Mouse (Mus musculus): ENCODE measurements at regions not wholly inside any gene's neighbourhood (a gene's known extent, or its start where the extent isn't known, plus 50 kb on each side); places are given as distances from the start of the nearest gene placed in this dataset.

DNA sequence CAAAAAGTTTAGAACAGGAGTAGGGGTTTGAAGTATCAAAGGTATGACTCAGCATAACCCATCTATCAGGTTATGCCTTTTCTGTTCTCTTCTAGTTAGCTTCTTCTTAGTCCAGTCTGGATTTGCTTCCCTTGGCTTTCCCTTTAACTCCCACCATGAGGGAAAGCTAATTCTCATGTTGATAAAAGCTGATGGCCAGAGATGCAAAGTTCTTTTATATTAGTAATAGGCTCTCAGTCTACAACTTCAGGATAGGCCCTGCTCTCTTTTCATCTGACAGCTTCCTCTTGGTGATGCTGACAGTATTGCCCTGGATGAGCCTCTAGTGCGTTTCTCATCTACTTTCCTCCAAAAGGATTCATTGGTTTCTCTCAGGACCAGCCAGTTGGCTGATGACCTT is 161.7 kb upstream of the Klf12 start:
- no peak overlapping the region for H3K4me2 ChIP-seq
- no peaks in the 10 kb centered on the region for H3K27me3 ChIP-seq
- no peak overlapping the region for H3K9ac ChIP-seq
- H3K9me3 ChIP-seq (replicated peaks): no peaks in the 10 kb centered on the region
- no peaks in the 10 kb centered on the region for H3K4me1 ChIP-seq (replicated peaks)
- 62% methylated on average over 1 of the region's 1 CpGs for WGBS (ENCODE audit: insufficient replicate concordance)
- H3K27ac ChIP-seq (replicated peaks): no peak overlapping the region
- no peaks in the 10 kb centered on the region for H3K36me3 ChIP-seq (replicated peaks)
- no peak overlapping the region for H3K4me3 ChIP-seq (replicated peaks)
- ATAC-seq (ENCODE audit: insufficient read depth): no peak

GRCm38 (mm10) chr14:100444848-100445247 is 160.4 kb upstream of the Klf12 start:
- WGBS (ENCODE audit: insufficient replicate concordance): 62% methylated on average over 3 of the region's 3 CpGs
- Histone ChIP-seq H3K4me2 (no peak overlapping the region), H3K9ac (no peak overlapping the region), H3K4me1 (replicated peaks) (no peaks in the 10 kb centered on the region), H3K27me3 (no peaks in the 10 kb centered on the region), H3K36me3 (replicated peaks) (no peaks in the 10 kb centered on the region), H3K27ac (replicated peaks) (no peak overlapping the region), H3K4me3 (replicated peaks) (no peak overlapping the region), H3K9me3 (replicated peaks) (no peaks in the 10 kb centered on the region)
- ATAC-seq (ENCODE audit: insufficient read depth): no peak

- Histone ChIP-seq H3K9ac (no peak overlapping the region), H3K9me3 (replicated peaks) (no peaks in the 10 kb centered on the region), H3K4me1 (replicated peaks) (no peaks in the 10 kb centered on the region), H3K27me3 (no peaks in the 10 kb centered on the region), H3K4me2 (no peak overlapping the region), H3K27ac (replicated peaks) (no peak overlapping the region), H3K36me3 (replicated peaks) (no peaks in the 10 kb centered on the region), H3K4me3 (replicated peaks) (no peak overlapping the region)
- no peak for ATAC-seq (ENCODE audit: insufficient read depth)
- 53% methylated on average over 2 of the region's 2 CpGs for WGBS (ENCODE audit: insufficient replicate concordance)
These were observed 159.6 kb upstream of the Klf12 start for GRCm38 (mm10) chr14:100444099-100444498.

DNA sequence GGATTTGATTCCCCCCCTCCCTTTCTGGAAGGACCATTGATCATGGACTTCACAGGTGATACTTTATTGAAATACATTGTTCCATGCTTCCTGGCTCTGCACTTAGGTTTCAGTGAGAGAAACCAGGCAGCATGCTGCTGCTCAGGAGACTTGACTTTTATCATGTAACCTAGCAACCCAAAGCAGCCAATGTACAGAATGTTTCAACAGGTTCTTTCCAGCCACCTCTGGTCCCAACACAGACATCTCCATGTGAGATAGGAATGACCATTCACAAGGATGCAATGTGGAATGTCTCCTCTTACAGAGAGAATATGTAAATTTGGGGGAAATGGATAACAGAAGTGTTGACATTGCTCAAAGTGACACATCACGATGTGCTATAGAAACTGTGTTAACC is 153.1 kb upstream of the Klf12 start:
- Histone ChIP-seq H3K4me3 (replicated peaks) (no peak overlapping the region), H3K9me3 (replicated peaks) (no peaks in the 10 kb centered on the region), H3K27me3 (no peaks in the 10 kb centered on the region), H3K27ac (replicated peaks) (no peak overlapping the region), H3K9ac (no peak overlapping the region), H3K36me3 (replicated peaks) (no peaks in the 10 kb centered on the region), H3K4me1 (replicated peaks) (no peaks in the 10 kb centered on the region), H3K4me2 (no peak overlapping the region)
- ATAC-seq (ENCODE audit: insufficient read depth): no peak
- WGBS (ENCODE audit: insufficient replicate concordance): 36% methylated on average over 1 of the region's 1 CpGs

DNA sequence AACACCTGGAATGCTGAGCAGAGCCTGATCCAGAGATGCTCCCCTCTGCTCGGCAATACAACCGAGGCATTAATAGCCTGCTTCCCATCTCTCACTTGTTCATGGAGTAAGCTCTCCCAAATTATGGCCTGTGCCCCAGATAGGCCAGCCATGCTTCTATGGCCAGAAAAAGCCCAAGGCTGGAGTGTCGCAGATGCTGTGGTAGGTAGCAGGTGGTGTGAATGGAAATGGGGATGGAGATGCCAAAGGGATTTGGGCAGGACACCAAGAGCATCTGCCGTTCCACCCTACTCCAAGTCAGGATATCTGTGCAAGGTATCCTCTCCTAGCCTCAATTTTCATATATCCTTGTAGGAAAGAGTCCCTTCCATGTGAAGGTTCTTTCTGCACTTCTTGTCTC is 145.2 kb upstream of the Klf12 start:
- WGBS (ENCODE audit: insufficient replicate concordance): 80% methylated on average over 4 of the region's 4 CpGs
- ATAC-seq (ENCODE audit: insufficient read depth): no peak
- Histone ChIP-seq H3K36me3 (replicated peaks) (no peaks in the 10 kb centered on the region), H3K9ac (no peak overlapping the region), H3K4me3 (replicated peaks) (no peak overlapping the region), H3K9me3 (replicated peaks) (no peaks in the 10 kb centered on the region), H3K4me1 (replicated peaks) (no peaks in the 10 kb centered on the region), H3K27me3 (no peaks in the 10 kb centered on the region), H3K27ac (replicated peaks) (no peak overlapping the region), H3K4me2 (no peak overlapping the region)

- Histone ChIP-seq H3K9ac (no peak overlapping the region), H3K9me3 (replicated peaks) (no peaks in the 10 kb centered on the region), H3K27ac (replicated peaks) (no peak overlapping the region), H3K4me3 (replicated peaks) (no peak overlapping the region), H3K4me2 (no peak overlapping the region), H3K4me1 (replicated peaks) (no peaks in the 10 kb centered on the region), H3K27me3 (no peaks in the 10 kb centered on the region), H3K36me3 (replicated peaks) (no peaks in the 10 kb centered on the region)
- WGBS (ENCODE audit: insufficient replicate concordance): 76% methylated on average over 7 of the region's 7 CpGs
- ATAC-seq (ENCODE audit: insufficient read depth): no peak
These were observed 141.9 kb upstream of the Klf12 start for GRCm38 (mm10) chr14:100426399-100426798.

GRCm38 (mm10) chr14:100423790-100424189 is 139.3 kb upstream of the Klf12 start:
- Histone ChIP-seq H3K4me2 (no peak overlapping the region), H3K27ac (replicated peaks) (no peak overlapping the region), H3K27me3 (no peaks in the 10 kb centered on the region), H3K4me3 (replicated peaks) (no peak overlapping the region), H3K9ac (no peak overlapping the region), H3K4me1 (replicated peaks) (no peaks in the 10 kb centered on the region), H3K36me3 (replicated peaks) (no peaks in the 10 kb centered on the region), H3K9me3 (replicated peaks) (no peaks in the 10 kb centered on the region)
- ATAC-seq (ENCODE audit: insufficient read depth): no peak
- 36% methylated on average over 4 of the region's 4 CpGs for WGBS (ENCODE audit: insufficient replicate concordance)

GRCm38 (mm10) chr14:100421666-100422065 is 137.2 kb upstream of the Klf12 start:
- no peaks in the 10 kb centered on the region for H3K36me3 ChIP-seq (replicated peaks)
- H3K4me1 ChIP-seq (replicated peaks): no peaks in the 10 kb centered on the region
- no peak for ATAC-seq (ENCODE audit: insufficient read depth)
- no peak overlapping the region for H3K4me2 ChIP-seq
- H3K4me3 ChIP-seq (replicated peaks): no peak overlapping the region
- H3K9ac ChIP-seq: no peak overlapping the region
- H3K27me3 ChIP-seq: no peaks in the 10 kb centered on the region
- WGBS (ENCODE audit: insufficient replicate concordance): 57% methylated on average over 4 of the region's 4 CpGs
- no peaks in the 10 kb centered on the region for H3K9me3 ChIP-seq (replicated peaks)
- H3K27ac ChIP-seq (replicated peaks): no peak overlapping the region

DNA sequence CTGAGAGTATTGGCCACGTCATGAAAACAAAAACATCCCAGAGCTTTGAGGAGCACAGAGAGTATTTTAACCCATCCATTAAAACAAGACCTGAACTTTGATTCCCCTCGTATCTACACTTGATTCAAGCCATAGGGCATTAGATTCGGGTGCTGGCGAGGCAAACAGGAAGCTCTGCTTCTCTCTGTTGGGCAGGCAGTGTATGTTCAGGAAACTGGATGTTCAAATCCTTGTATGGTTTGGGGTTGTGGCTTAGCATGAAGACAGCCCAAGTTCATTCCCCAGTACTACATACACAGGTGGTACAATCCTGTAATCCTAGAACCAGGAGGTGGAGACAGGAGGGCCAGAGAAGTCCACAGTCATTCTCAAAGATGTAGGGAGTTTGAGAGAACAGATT is 130.6 kb upstream of the Klf12 start:
- no peak for ATAC-seq (ENCODE audit: insufficient read depth)
- Histone ChIP-seq H3K9me3 (replicated peaks) (no peaks in the 10 kb centered on the region), H3K4me2 (no peak overlapping the region), H3K4me1 (replicated peaks) (no peaks in the 10 kb centered on the region), H3K27me3 (no peaks in the 10 kb centered on the region), H3K9ac (no peak overlapping the region), H3K36me3 (replicated peaks) (no peaks in the 10 kb centered on the region), H3K27ac (replicated peaks) (no peak overlapping the region), H3K4me3 (replicated peaks) (no peak overlapping the region)
- WGBS (ENCODE audit: insufficient replicate concordance): 34% methylated on average over 4 of the region's 4 CpGs

DNA sequence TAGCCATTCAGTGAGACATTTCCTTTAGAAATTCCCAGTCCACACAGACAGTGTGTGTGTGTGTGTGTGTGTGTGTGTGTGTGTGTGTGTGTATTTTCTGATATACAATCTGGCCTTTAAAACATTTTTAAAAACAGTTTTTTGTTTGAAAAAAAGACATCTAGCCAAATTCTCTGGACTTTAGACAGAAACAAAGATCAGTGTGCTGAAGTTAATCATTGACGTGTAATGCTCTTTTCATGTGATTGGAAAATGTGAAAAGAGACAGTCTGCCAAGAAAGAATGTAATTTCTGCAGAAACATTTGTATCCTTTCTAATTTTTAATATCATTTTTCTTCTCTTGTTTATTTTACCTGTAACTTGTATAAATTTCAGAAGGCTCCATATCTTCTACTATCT is 127.7 kb upstream of the Klf12 start:
- Histone ChIP-seq H3K4me1 (replicated peaks) (no peaks in the 10 kb centered on the region), H3K4me3 (replicated peaks) (no peak overlapping the region), H3K36me3 (replicated peaks) (no peaks in the 10 kb centered on the region), H3K4me2 (no peak overlapping the region), H3K9me3 (replicated peaks) (no peaks in the 10 kb centered on the region), H3K27ac (replicated peaks) (no peak overlapping the region), H3K9ac (no peak overlapping the region), H3K27me3 (no peaks in the 10 kb centered on the region)
- 65% methylated on average over 1 of the region's 1 CpGs for WGBS (ENCODE audit: insufficient replicate concordance)
- ATAC-seq (ENCODE audit: insufficient read depth): no peak

DNA sequence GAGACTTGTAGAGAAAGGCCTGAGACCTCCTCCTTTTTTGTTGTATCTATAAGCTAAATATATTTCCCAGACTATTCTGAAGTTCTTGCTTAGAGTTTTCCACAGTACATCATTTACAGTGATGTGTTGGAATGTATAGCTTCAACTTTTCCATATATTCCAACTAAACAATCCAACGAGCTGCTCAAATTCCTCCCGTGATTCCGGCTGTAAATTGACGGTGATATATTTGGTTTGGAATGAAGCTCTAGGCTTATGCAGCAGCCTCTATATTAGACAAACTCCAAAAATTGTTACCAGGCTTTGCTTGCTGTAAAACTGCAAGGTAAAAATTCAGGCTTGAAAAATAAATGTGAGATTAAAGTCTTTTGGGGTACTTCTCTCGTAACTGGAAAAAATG is 112.7 kb upstream of the Klf12 start:
- Histone ChIP-seq H3K27ac (replicated peaks) (no peak overlapping the region), H3K4me2 (no peak overlapping the region), H3K9me3 (replicated peaks) (no peaks in the 10 kb centered on the region), H3K4me1 (replicated peaks) (no peaks in the 10 kb centered on the region), H3K36me3 (replicated peaks) (no peaks in the 10 kb centered on the region), H3K4me3 (replicated peaks) (no peak overlapping the region), H3K27me3 (no peaks in the 10 kb centered on the region), H3K9ac (no peak overlapping the region)
- ATAC-seq (ENCODE audit: insufficient read depth): no peak
- 69% methylated on average over 5 of the region's 5 CpGs for WGBS (ENCODE audit: insufficient replicate concordance)

DNA sequence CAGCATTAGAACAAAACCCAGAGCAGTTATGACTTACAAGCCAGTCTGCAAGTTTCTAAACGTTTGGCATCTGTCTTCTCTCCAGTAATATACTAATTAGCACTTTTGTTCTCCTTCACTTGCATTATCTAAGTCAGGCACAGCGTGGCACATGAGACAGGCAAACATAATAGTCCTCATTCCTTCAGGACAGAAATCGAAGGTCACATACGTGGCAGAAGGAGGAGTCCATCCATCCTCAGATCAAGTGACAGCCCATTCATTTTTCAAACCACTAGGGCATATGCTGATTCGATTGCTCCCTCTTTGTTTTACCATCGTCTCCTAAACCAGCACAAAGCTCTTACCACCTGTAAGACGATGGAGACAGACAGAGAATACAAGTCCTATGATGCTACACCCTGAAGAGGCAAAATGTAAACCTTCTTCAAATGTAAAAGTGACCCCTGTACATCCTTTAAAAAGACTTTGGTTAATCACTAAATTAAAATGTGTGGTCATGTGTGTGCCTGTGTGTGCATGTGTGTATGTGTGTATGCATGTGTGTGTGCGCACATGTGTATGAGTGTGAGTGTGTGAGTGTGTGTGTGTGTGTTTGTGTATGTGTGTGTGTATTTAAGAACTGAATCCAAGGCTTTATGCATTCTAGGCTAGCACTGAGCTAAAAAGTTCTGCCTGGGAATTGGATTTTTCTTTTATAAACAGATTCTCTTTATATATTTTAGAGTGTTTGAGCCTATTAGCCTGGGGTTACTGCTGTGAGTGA is 90.9 kb upstream of the Klf12 start:
- 60% methylated on average over 8 of the region's 8 CpGs for WGBS (ENCODE audit: insufficient replicate concordance)
- no peak overlapping the region for H3K4me2 ChIP-seq
- ATAC-seq (ENCODE audit: insufficient read depth): no peak

More for the DNA sequence above, 90.9 kb upstream of the Klf12 start:
- Histone ChIP-seq H3K4me1 (replicated peaks) (no peaks in the 10 kb centered on the region), H3K9me3 (replicated peaks) (no peaks in the 10 kb centered on the region), H3K36me3 (replicated peaks) (no peaks in the 10 kb centered on the region), H3K9ac (no peak overlapping the region), H3K4me3 (replicated peaks) (no peak overlapping the region), H3K27me3 (no peaks in the 10 kb centered on the region), H3K27ac (replicated peaks) (no peak overlapping the region)
